ENCODE assay signal across 17 mouse cellular contexts in the genomic region with DNA sequence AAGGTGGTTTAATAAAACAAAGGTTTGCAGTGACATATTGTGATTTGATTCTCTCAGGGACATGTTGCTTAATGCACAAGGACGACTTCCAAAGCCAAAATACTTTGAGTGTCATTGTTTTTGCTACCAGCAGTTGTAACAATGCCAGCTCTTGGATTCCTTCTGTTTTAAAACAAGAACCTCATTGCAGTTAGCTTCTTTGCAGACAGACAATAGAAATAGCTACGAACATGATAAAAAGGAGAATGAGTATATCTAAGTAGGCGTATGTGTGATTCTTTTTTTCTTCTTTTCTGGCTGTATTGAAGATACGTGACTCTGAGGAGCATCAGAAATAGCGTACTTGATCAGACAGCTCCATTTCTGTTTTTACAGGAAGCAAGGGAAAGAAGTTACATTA.
"Had no signal": no experiment of that assay in that cellular context is flagged by ENCODE, and none has a peak within 500 bp of the region (broad histone marks: within the 10 kb centered on the region; RNA-seq: fewer than 3 reads in every experiment).

No protein-coding gene starts in this region.

- ATAC-seq: intestine, embryonic 16.5 days; liver, embryonic 12.5 days had no signal

- H3K4me1 ChIP-seq: kidney, embryonic 15.5 days; limb, embryonic 15.5 days; liver, embryonic 12.5 days; midbrain, embryonic 10.5 days; neural tube, embryonic 15.5 days had no signal

- H3K9ac ChIP-seq: kidney, embryonic 15.5 days; limb, embryonic 15.5 days; liver, embryonic 12.5 days; lung, embryonic 14.5 days; neural tube, embryonic 15.5 days had no signal

- H3K36me3 ChIP-seq: kidney, embryonic 15.5 days; limb, embryonic 15.5 days; liver, embryonic 12.5 days; midbrain, embryonic 10.5 days; neural tube, embryonic 15.5 days had no signal

- H3K9me3 ChIP-seq: kidney, embryonic 15.5 days; limb, embryonic 15.5 days; liver, embryonic 12.5 days; midbrain, embryonic 10.5 days; neural tube, embryonic 15.5 days had no signal

- H3K4me2 ChIP-seq: kidney, embryonic 15.5 days; limb, embryonic 15.5 days; liver, embryonic 12.5 days; lung, embryonic 14.5 days; neural tube, embryonic 15.5 days had no signal

- H3K4me3 ChIP-seq: kidney, embryonic 15.5 days; limb, embryonic 15.5 days; liver, embryonic 12.5 days; midbrain, embryonic 10.5 days; myocyte; neural tube, embryonic 15.5 days had no signal

- DNase-seq: kidney, adult 2 months; kidney, postnatal 25 days; layer of hippocampus, adult 9-11 months; lung, embryonic 14.5 days; lung, postnatal 10 days; lung, postnatal 4 days; midbrain, embryonic 14.5 days; thymus, adult 18-20 months; thymus, postnatal 25 days had no signal

- H3K27me3 ChIP-seq: kidney, embryonic 15.5 days; limb, embryonic 15.5 days; liver, embryonic 12.5 days; neural tube, embryonic 15.5 days had no signal

- H3K27ac ChIP-seq: kidney, embryonic 15.5 days; limb, embryonic 15.5 days; liver, embryonic 12.5 days; midbrain, embryonic 10.5 days; neural tube, embryonic 15.5 days; stomach, postnatal 0 days had no signal
